Mouse (Mus musculus) monocyte, adult 5-6 weeks (primary cell): ENCODE measurements around the gene Ppp1r12c. TPM values are rescaled to one million over a fixed set of nuclear protein-coding genes. Genes with fewer than 3 reads are reported as not detected.

Source experiments
- ATAC-seq: fragments of 153-309, 156-312 bp; replicated peaks from 2 replicates; pipeline ENCODE4 v1.8.0; 2017; ENCODE audit warnings: mild to moderate bottlenecking; ENCODE audit not compliant: low TSS enrichment, insufficient number of reproducible peaks, severe bottlenecking, poor library complexity, low FRiP score
- total RNA-seq: library from RNA; stranded (forward); fragments of 200-1000, 200-491, 200-594 nt; gene quantifications from 3 replicates; pipeline ENCODE4 v1.2.3, GENCODE M21; 2017

Gene Ppp1r12c
- total RNA-seq, 1 experiment from 2014 or later: 296 TPM

- ATAC-seq: no peak
These were observed 19.9 kb upstream of the Ppp1r12c start for GRCm38 (mm10) chr7:4521231-4522003.

- no peak for ATAC-seq
These were observed 17.0 kb upstream of the Ppp1r12c start for GRCm38 (mm10) chr7:4518487-4518886.

- no peak for ATAC-seq
These were observed 15.0 kb upstream of the Ppp1r12c start, which contains the start of gene Tnnt1 for GRCm38 (mm10) chr7:4516332-4517050. Tnnt1 (minus strand) TSS chr7:4516382.

- ATAC-seq: no peak
These were observed 14.4 kb upstream of the Ppp1r12c start for GRCm38 (mm10) chr7:4515853-4516252.

GRCm38 (mm10) chr7:4513829-4514712 lies 12.6 kb upstream of the Ppp1r12c start:
- no peak for ATAC-seq

GRCm38 (mm10) chr7:4513236-4513635 lies 11.8 kb upstream of the Ppp1r12c start:
- ATAC-seq: peak; percentile 60

GRCm38 (mm10) chr7:4511489-4512224 lies 10.2 kb upstream of the Ppp1r12c start:
- no peak for ATAC-seq

GRCm38 (mm10) chr7:4509863-4510608 lies 8.6 kb upstream of the Ppp1r12c start:
- ATAC-seq: peak; percentile 78

- ATAC-seq: no peak
These were observed 7.2 kb upstream of the Ppp1r12c start for GRCm38 (mm10) chr7:4508739-4509116.

- no peak for ATAC-seq
These were observed 6.7 kb upstream of the Ppp1r12c start for GRCm38 (mm10) chr7:4508062-4508738.

- ATAC-seq: no peak
These were observed 5.7 kb upstream of the Ppp1r12c start for GRCm38 (mm10) chr7:4507220-4507619.

- peak; percentile 44; the same call in 1 of the 2 replicates for ATAC-seq
These were observed 3.4 kb upstream of the Ppp1r12c start for GRCm38 (mm10) chr7:4504646-4505435.

- peak; percentile 23; the same call in 1 of the 2 replicates for ATAC-seq
These were observed 2.4 kb upstream of the Ppp1r12c start for GRCm38 (mm10) chr7:4503858-4504257.

- no peak for ATAC-seq
These were observed 1.6 kb upstream of the Ppp1r12c start for GRCm38 (mm10) chr7:4503100-4503499.

- ATAC-seq: no peak
These were observed 1.1 kb upstream of the Ppp1r12c start for GRCm38 (mm10) chr7:4502421-4503090.

GRCm38 (mm10) chr7:4500892-4501471 lies 498 bp downstream of the Ppp1r12c start:
- ATAC-seq: peak; percentile 36
